Mouse (Mus musculus) embryo, embryonic 11.5 days (tissue): ENCODE measurements around the gene Vwa3a.

Source experiments
- DNase-seq: peaks from one replicate; pipeline ENCODE4 v3.0.0-alpha.2; 2012; ENCODE audit warnings: low read depth, low spot score

Gene Vwa3a

GRCm38 (mm10) chr7:120746821-120747220, 7.7 kb downstream of the Vwa3a start:
- no peak for DNase-seq

- no peak for DNase-seq
Observed at GRCm38 (mm10) chr7:120748478-120748877, 9.4 kb downstream of the Vwa3a start.

- DNase-seq = no peak
Observed at GRCm38 (mm10) chr7:120751330-120751729, 12.2 kb downstream of the Vwa3a start.

- no peak for DNase-seq
Observed at GRCm38 (mm10) chr7:120751906-120752305, 12.8 kb downstream of the Vwa3a start.

- peak; percentile 77 for DNase-seq
Observed at GRCm38 (mm10) chr7:120754671-120755070, 15.6 kb downstream of the Vwa3a start.

- no peak for DNase-seq
Observed at GRCm38 (mm10) chr7:120767369-120767768, 28.3 kb downstream of the Vwa3a start.

GRCm38 (mm10) chr7:120771389-120771788, 32.3 kb downstream of the Vwa3a start:
- DNase-seq = no peak

- no peak for DNase-seq
Observed at GRCm38 (mm10) chr7:120778012-120778411, 38.9 kb downstream of the Vwa3a start.

- DNase-seq = no peak
Observed at GRCm38 (mm10) chr7:120795544-120795943, 56.4 kb downstream of the Vwa3a start.

GRCm38 (mm10) chr7:120796369-120796768, 57.3 kb downstream of the Vwa3a start:
- DNase-seq = no peak

GRCm38 (mm10) chr7:120803268-120803667, 64.2 kb downstream of the Vwa3a start:
- DNase-seq = no peak

GRCm38 (mm10) chr7:120809705-120810104, 70.6 kb downstream of the Vwa3a start:
- no peak for DNase-seq

- DNase-seq = no peak
Observed at GRCm38 (mm10) chr7:120811834-120812415, 72.8 kb downstream of the Vwa3a start, which contains the start of gene Gm5737. TSS of gene Gm5737 (plus strand) at chr7:120812365.

- DNase-seq = no peak
Observed at GRCm38 (mm10) chr7:120817552-120817951, 78.4 kb downstream of the Vwa3a start.

- DNase-seq = no peak
Observed at GRCm38 (mm10) chr7:120819386-120819785, 80.3 kb downstream of the Vwa3a start.

- DNase-seq = peak; percentile 51
Observed at GRCm38 (mm10) chr7:120823248-120823647, 84.1 kb downstream of the Vwa3a start.

GRCm38 (mm10) chr7:120825097-120825496, 86.0 kb downstream of the Vwa3a start:
- no peak for DNase-seq

- DNase-seq = no peak
Observed at GRCm38 (mm10) chr7:120826408-120826807, 87.3 kb downstream of the Vwa3a start.

GRCm38 (mm10) chr7:120830431-120831381, 91.6 kb downstream of the Vwa3a start:
- DNase-seq = no peak

GRCm38 (mm10) chr7:120834426-120834825, 95.3 kb downstream of the Vwa3a start:
- no peak for DNase-seq

GRCm38 (mm10) chr7:120834863-120835372, 95.8 kb downstream of the Vwa3a start:
- DNase-seq = peak; percentile 65
